Mouse (Mus musculus): ENCODE results near the gene Polr1c. TPM values are rescaled to one million over a fixed set of nuclear protein-coding genes. Genes with fewer than 3 reads are reported as not detected.
A peak's percentile ranks its signal among the peaks of the same experiment; 100 is the strongest.

Gene Polr1c
- polyA plus RNA-seq, 1 experiment from 2014 or later = 44.5 TPM

DNA sequence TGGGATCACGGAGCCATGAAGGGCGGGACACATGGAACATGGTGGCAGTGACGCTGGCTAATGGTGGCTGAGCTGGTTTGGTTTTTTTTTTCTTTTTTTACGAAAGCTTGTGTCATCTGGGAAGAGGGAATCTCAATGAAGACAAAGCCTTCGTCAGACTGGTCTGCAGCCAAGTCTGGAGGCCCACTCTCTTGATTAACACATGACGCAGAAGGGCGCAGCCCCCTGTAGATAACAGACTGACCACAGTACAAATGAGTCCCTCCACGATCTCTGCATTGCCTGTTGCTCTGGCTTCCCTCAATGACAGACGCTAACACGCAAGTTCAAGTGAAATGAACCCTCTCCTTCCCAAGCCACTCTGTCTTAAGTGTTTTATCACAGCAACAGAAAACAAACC, 27.7 kb upstream of the Polr1c start:
- Histone ChIP-seq H3K27ac (ENCODE audit: poor library complexity, severe bottlenecking) (no peak overlapping the region), H3K36me3 (peaks cover 75% of the 10 kb centered on the region), H3K4me3 (no peak overlapping the region), H3K4me1 (replicated peaks) (peaks cover 52% of the 10 kb centered on the region), H3K4me2 (no peak overlapping the region), H3K9ac (no peak overlapping the region), H3K9me3 (replicated peaks) (no peaks in the 10 kb centered on the region), H3K27me3 (replicated peaks) (no peaks in the 10 kb centered on the region)
- no peak for ATAC-seq (ENCODE audit: insufficient number of reproducible peaks, low FRiP score)
- 56% methylated on average over 10 of the region's 10 CpGs for WGBS

DNA sequence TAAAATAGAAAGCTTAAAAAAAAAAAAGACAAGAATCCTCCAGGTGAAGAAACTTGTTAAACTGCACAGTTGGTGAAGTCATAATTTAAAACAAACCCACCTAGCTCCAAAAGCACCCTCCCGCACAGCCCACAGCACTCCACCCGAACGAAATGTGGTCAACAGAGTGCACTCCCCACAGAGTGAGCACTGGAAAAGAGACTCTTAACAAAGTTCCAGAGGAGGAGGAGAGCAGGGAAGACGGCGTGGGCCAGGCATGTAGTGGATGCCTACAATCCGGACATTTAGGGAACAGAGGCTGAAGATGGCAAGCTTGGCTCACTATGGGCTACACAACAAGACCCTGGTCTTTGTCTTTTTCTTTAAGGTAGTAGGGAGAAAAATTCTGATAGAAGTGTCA, 27.2 kb upstream of the Polr1c start:
- Histone ChIP-seq H3K27me3 (replicated peaks) (no peaks in the 10 kb centered on the region), H3K27ac (ENCODE audit: poor library complexity, severe bottlenecking) (no peak overlapping the region), H3K4me3 (no peak overlapping the region), H3K9ac (no peak overlapping the region), H3K4me2 (no peak overlapping the region), H3K9me3 (replicated peaks) (no peaks in the 10 kb centered on the region), H3K36me3 (peaks cover 75% of the 10 kb centered on the region), H3K4me1 (replicated peaks) (peaks cover 54% of the 10 kb centered on the region)
- ATAC-seq (ENCODE audit: insufficient number of reproducible peaks, low FRiP score) = no peak
- WGBS = 87% methylated on average over 6 of the region's 6 CpGs

DNA sequence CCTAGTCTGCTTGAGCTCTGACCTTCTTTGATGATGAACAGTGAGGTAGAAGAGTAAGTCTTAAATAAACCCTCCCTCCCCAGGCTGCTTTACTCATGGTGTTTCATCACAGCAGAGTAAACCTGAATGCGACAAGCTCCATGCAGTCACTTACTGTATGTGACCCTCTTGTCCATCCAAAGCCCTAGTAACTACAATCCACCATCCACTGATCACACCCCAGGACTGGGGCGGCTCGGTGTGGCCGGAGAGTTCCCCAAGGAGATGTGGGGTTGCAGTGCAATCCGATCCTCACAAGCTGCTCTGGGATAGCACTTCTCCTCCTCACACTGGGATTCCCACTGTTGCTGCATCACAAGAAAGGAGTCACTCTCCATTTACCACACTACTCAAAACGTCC, 26.6 kb upstream of the Polr1c start:
- Histone ChIP-seq H3K4me1 (replicated peaks) (peaks cover 59% of the 10 kb centered on the region), H3K27me3 (replicated peaks) (no peaks in the 10 kb centered on the region), H3K9ac (peak overlapping the region; percentile 29; the same call in 1 of the 2 replicates), H3K9me3 (replicated peaks) (no peaks in the 10 kb centered on the region), H3K4me3 (no peak overlapping the region), H3K4me2 (no peak overlapping the region), H3K36me3 (peaks cover 75% of the 10 kb centered on the region), H3K27ac (ENCODE audit: poor library complexity, severe bottlenecking) (peak overlapping the region; percentile 69; the same call in 1 of the 2 replicates)
- ATAC-seq (ENCODE audit: insufficient number of reproducible peaks, low FRiP score) = no peak
- 79% methylated on average over 6 of the region's 6 CpGs for WGBS

DNA sequence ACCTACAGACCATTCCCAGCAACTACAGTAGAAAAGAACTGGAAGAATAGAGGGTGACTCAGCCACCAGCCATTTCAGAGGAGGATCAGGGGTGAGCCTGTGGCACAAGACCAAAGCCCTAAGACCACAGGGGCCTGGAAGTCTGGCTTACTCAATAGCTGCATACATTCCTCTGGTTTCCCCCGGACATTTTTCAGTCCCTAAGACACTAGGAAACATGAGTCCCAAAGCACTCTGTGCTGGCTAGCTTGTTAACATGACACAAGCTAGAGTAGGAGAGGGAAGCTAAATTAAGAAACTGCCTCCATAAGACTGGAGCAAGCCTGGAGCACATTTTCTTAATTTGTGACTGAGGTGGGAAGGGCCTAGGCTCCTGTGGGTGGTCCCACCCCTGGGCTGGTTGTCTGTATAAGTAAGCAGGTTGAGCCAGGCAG, 26.0 kb upstream of the Polr1c start:
- peaks cover 64% of the 10 kb centered on the region for H3K4me1 ChIP-seq (replicated peaks)
- H3K27ac ChIP-seq (ENCODE audit: poor library complexity, severe bottlenecking) = peak overlapping the region; percentile 69
- H3K4me3 ChIP-seq = no peak overlapping the region
- 38% methylated on average over 1 of the region's 1 CpGs for WGBS
- H3K4me2 ChIP-seq = no peak overlapping the region
- peaks cover 71% of the 10 kb centered on the region for H3K36me3 ChIP-seq
- no peak for ATAC-seq (ENCODE audit: insufficient number of reproducible peaks, low FRiP score)
- H3K9ac ChIP-seq = peak overlapping the region; percentile 29; the same call in 1 of the 2 replicates
- no peaks in the 10 kb centered on the region for H3K27me3 ChIP-seq (replicated peaks)
- no peaks in the 10 kb centered on the region for H3K9me3 ChIP-seq (replicated peaks)

DNA sequence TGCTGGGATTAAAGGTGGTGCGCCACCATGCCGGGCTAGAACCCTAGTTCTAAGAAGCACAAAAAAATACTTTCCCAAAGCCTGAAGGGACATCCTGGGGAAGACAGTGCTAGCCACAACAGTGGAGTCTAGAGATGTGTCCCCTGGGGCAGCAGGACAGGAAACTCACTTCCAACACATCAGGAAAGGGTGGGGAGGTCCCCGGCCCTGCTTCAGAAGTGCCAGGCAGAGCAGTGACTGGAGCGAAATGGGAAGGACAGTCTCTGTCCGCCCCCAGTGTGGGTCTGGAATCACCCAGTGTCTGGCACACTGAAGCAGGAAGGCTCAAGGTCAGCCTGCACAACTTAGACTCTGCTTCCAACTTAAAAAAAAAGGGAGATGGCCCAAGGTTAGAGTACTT, 24.8 kb upstream of the Polr1c start:
- Histone ChIP-seq H3K4me1 (replicated peaks) (peaks cover 66% of the 10 kb centered on the region), H3K27me3 (replicated peaks) (no peaks in the 10 kb centered on the region), H3K27ac (ENCODE audit: poor library complexity, severe bottlenecking) (no peak overlapping the region; the same call in 1 of the 2 replicates), H3K9ac (no peak overlapping the region), H3K9me3 (replicated peaks) (no peaks in the 10 kb centered on the region), H3K36me3 (peaks cover 63% of the 10 kb centered on the region), H3K4me2 (no peak overlapping the region), H3K4me3 (no peak overlapping the region)
- WGBS = 69% methylated on average over 5 of the region's 5 CpGs
- ATAC-seq (ENCODE audit: insufficient number of reproducible peaks, low FRiP score) = no peak

DNA sequence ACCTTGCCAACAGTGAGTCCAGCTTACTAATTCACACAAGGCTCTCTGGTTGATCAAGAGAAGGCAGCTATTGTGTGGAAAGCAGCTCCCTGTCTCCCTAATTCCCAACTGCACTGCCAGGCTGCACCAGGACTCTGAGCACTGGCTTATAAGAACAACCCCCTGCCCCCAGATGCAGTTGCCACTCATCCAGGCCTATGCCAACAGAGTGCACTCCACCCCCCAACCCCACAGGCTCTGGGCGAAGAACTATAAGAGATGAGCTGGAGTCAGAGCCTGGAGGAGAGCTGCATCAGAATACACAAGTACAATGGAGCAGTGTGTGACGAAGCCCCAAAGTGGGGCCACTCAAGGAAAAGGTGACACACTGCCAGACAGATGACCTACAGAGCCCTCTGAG, 24.2 kb upstream of the Polr1c start:
- Histone ChIP-seq H3K4me1 (replicated peaks) (peaks cover 61% of the 10 kb centered on the region), H3K36me3 (peaks cover 64% of the 10 kb centered on the region), H3K27me3 (replicated peaks) (no peaks in the 10 kb centered on the region), H3K4me2 (no peak overlapping the region), H3K9ac (no peak overlapping the region), H3K9me3 (replicated peaks) (no peaks in the 10 kb centered on the region), H3K27ac (ENCODE audit: poor library complexity, severe bottlenecking) (no peak overlapping the region), H3K4me3 (no peak overlapping the region)
- 76% methylated on average over 2 of the region's 2 CpGs for WGBS
- ATAC-seq (ENCODE audit: insufficient number of reproducible peaks, low FRiP score) = no peak

DNA sequence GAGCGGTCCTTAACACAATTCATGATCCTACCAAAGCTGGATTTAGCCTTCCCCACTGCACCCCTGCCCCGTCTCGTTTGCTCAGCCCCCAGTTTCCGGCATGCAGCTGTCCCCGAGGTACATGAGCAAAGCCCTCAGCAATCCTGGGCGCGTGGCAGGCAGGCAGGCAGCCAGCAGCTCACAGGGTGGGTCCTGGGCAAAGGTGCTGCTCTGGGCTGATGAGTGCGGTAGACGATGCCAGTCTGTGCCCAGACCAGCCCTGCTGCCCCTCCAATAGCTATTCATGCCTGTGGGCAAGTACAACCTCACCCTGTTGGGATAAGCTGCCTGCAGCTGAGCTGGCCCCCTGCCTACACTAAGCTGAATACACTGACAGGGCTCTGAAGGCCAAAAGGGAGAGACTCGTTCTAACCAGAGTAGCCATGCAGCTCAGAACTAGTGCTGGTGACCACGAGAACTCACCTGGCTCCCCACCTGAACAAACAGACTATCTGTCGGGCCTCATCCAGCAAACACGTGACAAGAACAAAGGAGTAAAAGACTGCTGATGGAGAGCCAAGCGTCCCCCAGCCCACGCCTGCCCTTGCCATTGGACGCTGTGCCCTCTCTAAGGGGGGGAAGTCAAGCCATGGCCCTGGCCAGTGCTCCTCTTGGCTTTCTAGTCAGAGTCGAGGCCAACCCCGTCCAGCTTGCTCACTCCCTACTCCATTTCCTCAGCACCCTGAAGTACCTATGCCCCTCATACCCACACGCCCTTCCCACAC, 22.1 kb upstream of the Polr1c start:
- H3K27me3 ChIP-seq (replicated peaks) = no peaks in the 10 kb centered on the region
- no peak overlapping the region for H3K4me2 ChIP-seq
- no peak overlapping the region for H3K27ac ChIP-seq (ENCODE audit: poor library complexity, severe bottlenecking)
- H3K9me3 ChIP-seq (replicated peaks) = no peaks in the 10 kb centered on the region
- no peak for ATAC-seq (ENCODE audit: insufficient number of reproducible peaks, low FRiP score)
- 85% methylated on average over 19 of the region's 19 CpGs for WGBS
- H3K4me1 ChIP-seq (replicated peaks) = peaks cover 64% of the 10 kb centered on the region
- H3K9ac ChIP-seq = no peak overlapping the region
- H3K4me3 ChIP-seq = no peak overlapping the region
- H3K36me3 ChIP-seq = peaks cover 74% of the 10 kb centered on the region

DNA sequence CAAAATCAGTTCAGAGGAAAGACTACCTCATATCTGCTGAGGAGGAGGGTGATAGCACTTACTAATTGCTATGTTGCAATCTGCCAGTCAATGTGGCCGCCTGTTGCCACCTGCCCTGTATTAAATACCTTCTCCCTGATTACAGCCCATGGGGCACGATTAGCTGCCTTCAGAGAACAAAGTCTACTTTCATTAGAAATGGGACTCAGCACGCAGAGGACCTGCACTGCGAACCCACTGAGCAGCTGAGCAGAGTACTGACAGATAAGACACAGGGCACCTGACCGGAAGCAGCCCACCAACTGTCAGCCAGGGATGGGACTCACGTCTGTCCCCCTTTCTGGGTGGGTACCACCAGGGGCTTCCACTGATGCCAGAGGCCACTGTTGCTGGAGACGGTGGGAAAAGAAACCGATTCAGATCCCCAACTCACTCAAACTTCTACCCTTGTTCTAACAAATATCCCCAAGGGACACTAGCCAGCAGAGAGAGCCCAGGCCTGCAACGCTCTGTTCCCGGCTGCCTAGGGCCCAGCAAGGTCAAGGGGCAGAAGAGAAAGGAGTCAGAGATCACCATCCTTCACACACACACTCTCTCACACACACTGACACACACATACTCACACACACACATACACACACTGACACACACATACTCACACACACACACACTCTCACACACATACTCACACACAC, 20.3 kb upstream of the Polr1c start:
- Histone ChIP-seq H3K4me1 (replicated peaks) (peaks cover 48% of the 10 kb centered on the region), H3K4me2 (no peak overlapping the region), H3K27ac (ENCODE audit: poor library complexity, severe bottlenecking) (no peak overlapping the region), H3K4me3 (no peak overlapping the region), H3K9ac (0 out of 2 replicates have a peak overlapping the region, but pooled peaks have one; percentile 46), H3K27me3 (replicated peaks) (no peaks in the 10 kb centered on the region), H3K36me3 (peaks cover 79% of the 10 kb centered on the region), H3K9me3 (replicated peaks) (no peaks in the 10 kb centered on the region)
- ATAC-seq (ENCODE audit: insufficient number of reproducible peaks, low FRiP score) = no peak
- 63% methylated on average over 10 of the region's 10 CpGs for WGBS

DNA sequence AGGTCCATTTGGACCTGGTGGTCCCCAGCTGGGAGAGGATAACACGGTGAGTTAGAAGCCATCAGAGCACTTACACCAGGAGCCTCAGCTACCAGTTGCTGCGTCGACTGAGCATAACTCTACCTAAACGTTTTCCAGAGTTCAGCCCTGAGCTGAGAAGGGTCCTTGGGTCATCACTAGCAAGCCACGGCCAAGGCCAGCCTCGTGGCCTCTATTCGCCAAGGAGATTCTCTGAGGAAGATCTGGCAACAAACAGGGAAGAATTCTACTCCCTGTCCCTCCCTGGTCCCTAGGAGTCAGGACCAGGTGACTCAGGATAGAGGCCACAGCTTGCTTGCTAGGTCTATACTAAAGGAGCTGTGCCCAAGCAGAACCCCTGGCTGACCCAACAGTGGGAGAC, 19.7 kb upstream of the Polr1c start:
- no peak for ATAC-seq (ENCODE audit: insufficient number of reproducible peaks, low FRiP score)
- peaks cover 81% of the 10 kb centered on the region for H3K36me3 ChIP-seq
- no peaks in the 10 kb centered on the region for H3K9me3 ChIP-seq (replicated peaks)
- H3K4me2 ChIP-seq = no peak overlapping the region
- WGBS = 66% methylated on average over 7 of the region's 7 CpGs
- H3K4me3 ChIP-seq = no peak overlapping the region
- no peaks in the 10 kb centered on the region for H3K27me3 ChIP-seq (replicated peaks)
- peaks cover 41% of the 10 kb centered on the region for H3K4me1 ChIP-seq (replicated peaks)
- H3K9ac ChIP-seq = no peak overlapping the region
- no peak overlapping the region for H3K27ac ChIP-seq (ENCODE audit: poor library complexity, severe bottlenecking)

DNA sequence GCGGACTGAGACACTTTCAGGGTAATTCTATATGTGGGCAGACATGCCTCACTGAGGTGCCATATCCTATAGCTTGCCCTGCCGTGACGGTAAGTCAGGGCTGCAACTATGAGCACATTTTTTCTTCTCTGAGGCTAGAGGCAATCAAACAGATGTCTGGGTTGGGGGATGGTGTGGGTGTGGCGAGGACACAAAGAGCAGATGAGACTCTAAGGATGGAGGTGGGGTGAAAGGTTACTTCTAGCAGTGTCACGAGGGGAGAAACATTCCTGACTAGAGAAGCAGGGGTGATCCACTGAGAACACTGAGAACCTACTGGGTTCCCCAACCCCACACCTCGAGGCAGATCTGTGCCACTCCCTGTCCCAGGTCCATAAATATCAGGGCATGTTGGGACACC, 19.1 kb upstream of the Polr1c start:
- no peaks in the 10 kb centered on the region for H3K9me3 ChIP-seq (replicated peaks)
- 71% methylated on average over 6 of the region's 6 CpGs for WGBS
- peaks cover 36% of the 10 kb centered on the region for H3K4me1 ChIP-seq (replicated peaks)
- no peak overlapping the region for H3K4me2 ChIP-seq
- no peak for ATAC-seq (ENCODE audit: insufficient number of reproducible peaks, low FRiP score)
- H3K27ac ChIP-seq (ENCODE audit: poor library complexity, severe bottlenecking) = no peak overlapping the region
- H3K4me3 ChIP-seq = no peak overlapping the region
- H3K27me3 ChIP-seq (replicated peaks) = no peaks in the 10 kb centered on the region
- 0 out of 2 replicates have a peak overlapping the region, but pooled peaks have one; percentile 13 for H3K9ac ChIP-seq
- H3K36me3 ChIP-seq = peaks cover 82% of the 10 kb centered on the region

DNA sequence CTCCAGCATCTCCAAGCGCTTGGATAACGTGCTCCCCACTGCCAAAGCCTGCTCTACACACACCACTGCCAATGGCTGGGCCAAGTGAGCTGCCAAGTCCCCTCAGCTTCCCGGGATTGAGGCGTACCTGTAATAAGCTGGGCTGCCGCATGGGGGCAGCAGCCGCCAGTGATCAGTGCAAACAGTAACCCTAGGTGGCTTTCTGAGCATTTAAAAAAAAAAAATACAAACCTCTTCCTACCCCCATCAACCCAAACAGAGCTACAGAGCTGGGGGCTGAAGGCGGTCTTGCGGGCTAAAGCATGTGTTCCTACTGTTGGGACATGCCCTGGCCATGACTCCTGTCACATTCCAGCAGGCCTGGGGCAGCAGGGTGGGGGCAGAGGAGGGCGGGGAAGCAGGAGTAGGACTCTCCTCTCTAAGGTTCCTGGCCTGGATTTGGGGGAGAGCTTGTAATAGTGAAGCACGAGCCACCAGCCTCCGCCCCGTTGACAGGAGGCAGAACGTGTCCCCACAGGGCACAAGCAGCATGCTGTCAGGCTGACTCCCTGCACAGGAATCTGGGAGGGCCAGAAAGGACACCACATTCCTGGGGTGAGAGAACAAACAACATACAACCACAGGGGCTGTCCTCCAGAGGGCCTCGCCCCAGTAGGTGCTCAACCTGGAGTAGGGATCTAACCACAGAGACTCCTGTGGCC, 18.2 kb upstream of the Polr1c start:
- 21% methylated on average over 14 of the region's 14 CpGs for WGBS
- peaks cover 82% of the 10 kb centered on the region for H3K36me3 ChIP-seq
- H3K27me3 ChIP-seq (replicated peaks) = no peaks in the 10 kb centered on the region
- no peak overlapping the region for H3K4me2 ChIP-seq
- H3K4me1 ChIP-seq (replicated peaks) = peaks cover 33% of the 10 kb centered on the region
- no peaks in the 10 kb centered on the region for H3K9me3 ChIP-seq (replicated peaks)
- no peak overlapping the region; the same call in 1 of the 2 replicates for H3K27ac ChIP-seq (ENCODE audit: poor library complexity, severe bottlenecking)
- H3K4me3 ChIP-seq = no peak overlapping the region
- no peak for ATAC-seq (ENCODE audit: insufficient number of reproducible peaks, low FRiP score)
- no peak overlapping the region for H3K9ac ChIP-seq
